Mouse (Mus musculus): ENCODE measurements around the gene Iscu.

- TF ChIP-seq CTCF (IDR thresholded peaks at IDR 0.05; ENCODE audit: insufficient read depth, low read length) (no peak), POLR2A (IDR thresholded peaks at IDR 0.05; ENCODE audit: borderline replicate concordance, extremely low read depth, low read depth, low read length) (peak; percentile 68; the same call in 1 of the 2 replicates)
Measured at GRCm38 (mm10) chr5:113800280-113800679, 27.7 kb downstream of the Iscu start, which contains the start of gene Tmem119.

Measured in lung, adult 2 months (tissue).